Mouse (Mus musculus) splenic B cell, adult 2 months (primary cell): ENCODE results near the gene Cd59b.
A peak's percentile ranks its signal among the peaks of the same experiment; 100 is the strongest.
"Not testable (repeated sequence)": the region's sequence is repeated elsewhere in the genome, so short reads cannot be mapped to it uniquely, and the experiment has no call there.

Experiments
- DNase-seq: peaks from one replicate; pipeline ENCODE4 v3.0.0-alpha.2; 2011; ENCODE audit warnings: low read depth, low spot score
- H3K27me3 ChIP-seq: 2 replicates; pipeline ENCODE4 v1.6.1; 2012; ENCODE audit warnings: mild to moderate bottlenecking, low read length, moderate library complexity, mixed read lengths; ENCODE audit not compliant: control insufficient read depth, poor library complexity, insufficient read depth, severe bottlenecking
- H3K36me3 ChIP-seq: 2 replicates; pipeline ENCODE4 v1.6.1; 2012; ENCODE audit warnings: mild to moderate bottlenecking, low read length, moderate library complexity, mixed read lengths; ENCODE audit not compliant: control insufficient read depth, poor library complexity, insufficient read depth, severe bottlenecking

The Cd59b gene

DNA sequence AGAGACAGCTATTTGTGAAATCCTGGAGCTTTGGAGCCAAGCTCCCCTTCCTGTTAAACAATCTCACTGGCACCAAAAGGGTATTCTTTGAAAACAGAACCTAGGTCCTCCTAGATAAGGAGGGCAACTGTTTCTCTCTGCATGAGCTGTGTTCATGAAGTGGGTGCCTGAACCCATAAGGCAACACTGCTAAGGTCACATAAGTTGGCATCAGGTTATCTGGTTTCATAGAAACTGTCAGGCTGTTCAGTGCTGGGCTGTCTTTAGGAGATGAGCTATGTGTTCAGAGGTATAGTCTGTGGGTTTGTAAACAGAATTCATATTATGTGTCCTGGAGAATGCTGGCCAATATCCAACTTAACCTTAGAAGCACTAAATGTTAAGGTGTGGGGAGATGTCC lies 47.5 kb downstream of the Cd59b start:
- DNase-seq, H3K27me3 ChIP-seq, H3K36me3 ChIP-seq: not testable (repeated sequence)

DNA sequence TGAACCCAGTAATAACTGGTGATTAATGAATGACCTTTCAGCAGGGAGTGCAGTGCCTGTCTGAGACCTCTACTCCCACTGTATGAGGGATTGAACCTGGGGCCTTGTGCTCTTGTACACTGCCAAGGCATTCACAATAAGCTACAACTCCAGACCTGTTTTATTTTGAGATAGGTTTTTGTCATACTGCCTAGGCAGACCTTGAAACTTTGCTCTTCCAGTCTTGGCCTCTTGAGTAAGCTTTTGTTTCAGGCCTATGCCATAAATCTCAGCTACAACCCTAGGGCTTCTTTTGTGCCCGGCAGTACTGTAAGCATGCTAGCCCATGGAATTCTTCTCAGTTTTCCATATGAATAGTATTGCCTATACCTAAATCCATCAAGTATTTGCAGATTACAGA lies 49.4 kb downstream of the Cd59b start:
- no peaks in the 10 kb centered on the region for H3K27me3 ChIP-seq
- H3K36me3 ChIP-seq, result no peaks in the 10 kb centered on the region
- no peak for DNase-seq

DNA sequence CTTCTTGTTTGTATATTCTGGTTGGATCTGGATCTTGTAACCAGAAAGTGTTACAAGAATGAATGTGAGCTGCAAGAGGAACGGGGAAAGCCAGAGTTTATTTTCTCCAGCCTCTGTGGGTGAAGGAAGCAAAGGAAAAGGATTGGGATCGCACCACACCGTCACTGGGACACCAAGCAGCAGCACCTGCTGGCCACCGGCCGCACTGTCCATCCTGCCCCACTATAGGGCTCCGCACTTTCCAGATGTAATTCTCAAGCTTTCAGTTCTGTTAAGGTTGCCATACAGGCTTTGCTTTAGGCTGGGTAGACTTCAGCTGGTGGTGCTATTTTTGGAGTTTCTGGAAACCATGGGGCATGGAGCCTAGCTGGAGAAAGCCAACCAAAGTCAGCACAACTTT lies 50.7 kb downstream of the Cd59b start:
- no peak for DNase-seq
- H3K36me3 ChIP-seq, result no peaks in the 10 kb centered on the region

GRCm38 (mm10) chr2:104121681-104122504 lies 52.2 kb downstream of the Cd59b start:
- H3K27me3 ChIP-seq, result no peaks in the 10 kb centered on the region
- no peak for DNase-seq
- no peaks in the 10 kb centered on the region for H3K36me3 ChIP-seq

More for the DNA sequence above, 50.7 kb downstream of the Cd59b start:
- no peaks in the 10 kb centered on the region for H3K27me3 ChIP-seq

GRCm38 (mm10) chr2:104122505-104123378 lies 53.1 kb downstream of the Cd59b start, which contains the start of gene A930018P22Rik:
Gene A930018P22Rik (plus strand): TSS chr2:104122769.
- H3K36me3 ChIP-seq, result no peaks in the 10 kb centered on the region
- peak; percentile 79 for DNase-seq
- no peaks in the 10 kb centered on the region for H3K27me3 ChIP-seq

GRCm38 (mm10) chr2:104123540-104123939 lies 53.9 kb downstream of the Cd59b start:
- Histone ChIP-seq H3K36me3 (no peaks in the 10 kb centered on the region), H3K27me3 (no peaks in the 10 kb centered on the region)
- DNase-seq, result peak; percentile 8

DNA sequence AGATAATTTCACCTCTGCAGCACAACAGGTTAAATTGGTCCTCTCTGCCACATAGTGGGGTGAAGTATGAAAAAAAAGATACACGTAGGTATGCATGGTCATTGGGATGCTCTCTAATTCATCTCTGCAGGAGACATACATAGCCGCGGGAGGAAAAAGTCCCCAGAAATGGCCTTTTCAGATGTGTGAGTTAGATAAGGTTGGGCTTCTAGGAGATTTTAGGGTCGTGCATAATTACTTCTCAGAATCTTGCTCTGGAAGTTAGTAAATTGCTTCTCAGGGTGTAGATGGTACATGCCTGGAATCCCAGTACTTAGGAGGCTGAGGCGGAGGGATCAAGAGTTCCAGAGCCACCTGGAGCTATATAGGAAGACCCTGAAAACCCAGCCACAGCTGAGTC lies 54.4 kb downstream of the Cd59b start:
- no peaks in the 10 kb centered on the region for H3K27me3 ChIP-seq
- no peak for DNase-seq
- H3K36me3 ChIP-seq, result no peaks in the 10 kb centered on the region

- H3K36me3 ChIP-seq, result no peaks in the 10 kb centered on the region
- DNase-seq, result no peak
- no peaks in the 10 kb centered on the region for H3K27me3 ChIP-seq
Observed at GRCm38 (mm10) chr2:104128803-104129531, 59.3 kb downstream of the Cd59b start.

DNA sequence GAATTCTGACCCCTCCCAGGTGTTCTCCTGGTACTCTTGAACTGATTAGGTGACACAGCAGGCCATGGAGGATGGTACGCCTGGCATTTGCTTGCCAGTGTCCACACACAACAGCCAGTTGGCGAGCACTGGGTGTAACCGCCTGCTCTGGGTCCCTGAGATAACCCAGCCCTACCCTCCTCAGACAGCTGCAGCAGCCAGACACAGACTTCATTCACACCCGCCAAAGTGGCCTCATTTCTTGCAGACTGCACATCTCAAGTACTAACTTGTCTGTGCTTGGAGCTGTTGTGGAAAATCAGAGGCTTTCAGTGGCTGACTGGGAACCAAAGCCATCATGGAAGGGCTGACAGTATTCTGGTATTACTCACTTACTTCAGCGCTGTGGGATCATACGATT lies 60.5 kb downstream of the Cd59b start:
- DNase-seq, result no peak
- Histone ChIP-seq H3K27me3 (no peaks in the 10 kb centered on the region), H3K36me3 (no peaks in the 10 kb centered on the region)

DNA sequence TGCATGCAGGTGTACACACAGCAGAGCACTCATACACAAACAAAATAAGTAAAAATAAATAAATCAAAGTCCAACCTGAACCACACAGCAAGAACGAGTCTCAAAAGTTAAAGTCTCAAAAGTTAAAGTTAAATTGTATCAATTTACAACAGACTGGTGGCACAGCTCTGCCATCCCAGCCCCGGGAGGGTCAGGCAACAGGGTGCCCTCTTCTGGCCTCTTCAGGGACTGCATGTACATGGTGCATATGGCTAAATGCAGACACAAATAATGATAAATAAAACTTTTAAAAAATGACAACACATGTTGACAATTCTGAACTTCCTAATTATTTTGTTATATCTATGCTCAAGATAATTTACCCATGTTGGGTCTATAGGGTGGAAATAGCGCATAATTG lies 61.3 kb downstream of the Cd59b start:
- H3K36me3 ChIP-seq, result no peaks in the 10 kb centered on the region
- no peaks in the 10 kb centered on the region for H3K27me3 ChIP-seq
- DNase-seq, result peak; percentile 37

- no peak for DNase-seq
- no peaks in the 10 kb centered on the region for H3K27me3 ChIP-seq
- no peaks in the 10 kb centered on the region for H3K36me3 ChIP-seq
Observed at GRCm38 (mm10) chr2:104132266-104132859, 62.7 kb downstream of the Cd59b start.

- no peaks in the 10 kb centered on the region for H3K27me3 ChIP-seq
- DNase-seq, result no peak
- no peaks in the 10 kb centered on the region for H3K36me3 ChIP-seq
Observed at GRCm38 (mm10) chr2:104133042-104133810, 63.6 kb downstream of the Cd59b start.

DNA sequence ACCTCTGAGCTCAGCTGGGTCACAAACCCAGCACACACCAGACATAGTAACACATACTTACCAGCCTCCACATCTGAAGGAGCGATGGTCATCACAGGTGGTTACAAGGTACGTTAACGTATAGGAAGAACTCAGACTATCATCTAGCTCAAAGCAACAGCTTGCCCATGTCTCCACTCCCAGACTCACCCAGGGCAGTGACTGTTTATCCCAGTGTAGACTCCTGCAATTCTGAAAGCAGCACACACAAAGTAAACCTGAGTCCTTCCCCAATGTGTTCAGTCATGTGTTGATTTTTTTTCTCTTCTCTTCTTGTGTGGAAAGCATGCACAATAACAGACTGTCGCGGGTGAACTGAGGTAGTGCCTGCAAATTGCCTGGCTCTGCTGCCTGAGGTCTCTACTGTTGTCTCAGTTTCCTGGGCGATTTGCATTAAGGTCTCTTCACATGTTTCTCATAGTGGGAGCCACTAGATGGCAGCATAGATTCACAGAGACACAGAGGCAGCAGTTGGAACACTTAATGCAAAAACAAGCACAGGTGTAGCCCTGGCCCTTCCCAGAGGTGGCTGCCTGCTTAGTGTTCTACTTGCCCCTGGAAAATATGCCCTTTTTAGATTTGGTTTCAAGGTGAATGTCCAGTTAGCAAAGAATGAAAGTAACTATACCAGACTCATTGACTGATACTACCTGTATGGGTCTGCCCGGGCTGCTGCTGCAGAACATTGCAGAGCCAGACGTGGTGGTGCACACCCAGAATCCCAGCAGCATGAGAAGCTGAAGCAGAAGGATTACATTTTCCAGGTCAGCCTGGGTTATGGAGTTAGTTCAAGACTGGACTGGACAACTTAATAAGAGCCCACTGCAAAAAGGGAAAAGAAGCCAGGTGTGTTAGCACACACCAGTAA lies 64.8 kb downstream of the Cd59b start:
- DNase-seq, result peak; percentile 79
- no peaks in the 10 kb centered on the region for H3K27me3 ChIP-seq
- H3K36me3 ChIP-seq, result no peaks in the 10 kb centered on the region
